Mouse (Mus musculus) monocyte, adult 2 months (primary cell): ENCODE measurements at regions not wholly inside any gene's neighbourhood (a gene's known extent, or its start where the extent isn't known, plus 50 kb on each side); places are given as distances from the start of the nearest gene placed in this dataset.
A peak's percentile ranks its signal among the peaks of the same experiment; 100 is the strongest.

Experiments used
- DNase-seq, 2 experiments: peaks; one replicate each; pipeline ENCODE4 v3.0.0; 2022; ENCODE audit warnings: low spot score in 2 of 2, low read depth in 1 of 2

DNA sequence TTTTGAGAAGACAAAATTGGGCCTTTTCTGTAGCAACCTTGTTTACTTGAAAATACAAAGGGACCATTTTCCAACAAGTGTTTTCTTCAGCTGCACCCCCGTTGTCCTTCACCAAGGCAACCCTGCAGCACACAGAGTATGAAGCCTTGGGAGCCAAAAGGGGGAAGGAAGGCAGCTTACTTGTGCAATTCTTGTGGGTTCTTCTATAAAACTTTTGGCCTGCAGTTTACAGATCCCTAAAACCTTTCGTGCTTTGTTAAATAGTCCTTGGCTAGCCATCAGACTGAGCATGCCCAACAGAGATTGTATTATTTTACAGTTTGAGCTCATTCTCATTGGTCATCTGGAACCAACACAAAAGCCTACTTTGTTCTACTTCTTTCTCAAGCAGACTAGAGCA lies 140.6 kb upstream of the H2al1a start:
- no peak for DNase-seq

- DNase-seq, result no peak
Observed at GRCm38 (mm10) chrX:11170416-11170815, 128.6 kb upstream of the H2al1a start.

GRCm38 (mm10) chrX:11180194-11180816 lies 118.8 kb upstream of the H2al1a start:
- no peak for DNase-seq

- DNase-seq, result no peak
Observed at GRCm38 (mm10) chrX:11181855-11182254, 117.2 kb upstream of the H2al1a start.

GRCm38 (mm10) chrX:11190851-11191250 lies 108.2 kb upstream of the H2al1a start:
- no peak for DNase-seq

DNA sequence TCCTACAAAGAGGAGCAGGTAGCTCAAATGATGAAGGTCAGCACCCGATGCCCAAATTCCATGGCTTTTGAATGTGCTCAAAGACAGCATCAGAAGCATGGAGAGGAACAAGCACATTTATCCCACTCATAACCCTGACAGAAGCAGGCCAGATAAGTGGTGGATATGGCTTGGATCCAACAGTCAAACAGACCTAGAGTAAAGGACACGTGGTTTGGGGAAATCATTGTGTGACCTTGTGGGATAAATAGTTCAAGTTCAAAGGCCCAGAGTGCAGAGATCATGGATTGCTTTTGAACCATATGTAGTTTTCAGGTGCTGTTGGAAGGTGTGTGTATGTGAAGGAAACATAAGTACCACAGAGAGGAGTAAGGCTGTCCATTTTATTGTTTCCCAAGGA lies 94.9 kb upstream of the H2al1a start:
- no peak for DNase-seq

GRCm38 (mm10) chrX:11209895-11210294 lies 89.2 kb upstream of the H2al1a start:
- DNase-seq, result no peak

DNA sequence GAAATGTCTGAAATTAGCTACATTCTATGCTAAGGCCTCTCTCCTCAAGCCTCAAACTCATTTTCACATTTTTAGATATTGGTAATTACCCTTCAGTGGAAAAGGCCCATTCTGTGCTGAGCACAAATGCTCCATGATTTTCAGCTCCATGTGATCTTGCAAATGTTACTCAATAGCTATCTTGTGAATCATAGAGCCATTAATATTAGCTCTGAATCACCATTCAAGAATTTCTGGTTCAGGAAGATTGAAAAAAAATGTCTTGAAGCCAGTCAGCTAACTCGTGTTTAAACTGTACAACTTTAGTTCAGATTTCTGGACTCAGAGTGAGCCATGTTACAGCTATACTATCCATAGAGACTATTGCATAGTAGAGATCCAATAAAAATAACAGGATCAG lies 86.2 kb upstream of the H2al1a start:
- DNase-seq, result no peak

DNA sequence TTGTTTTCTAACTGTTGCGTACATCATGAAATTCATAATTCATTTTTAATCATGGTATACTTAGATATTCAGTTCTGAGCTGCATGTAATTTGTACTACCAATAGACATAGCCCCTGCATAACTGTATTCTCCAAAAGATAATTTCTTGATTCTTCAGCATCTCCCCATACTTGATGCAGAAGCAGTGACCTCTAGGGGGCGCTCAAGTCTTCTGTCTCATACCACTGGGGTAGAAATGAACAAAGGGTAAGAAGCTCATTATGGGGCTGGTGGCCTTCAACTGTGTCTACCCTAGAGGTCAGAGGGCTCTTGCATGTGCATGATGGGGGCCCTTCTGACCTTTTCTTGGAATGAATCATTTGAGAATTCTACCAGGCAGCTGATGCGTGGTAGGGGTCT lies 85.6 kb upstream of the H2al1a start:
- DNase-seq, result no peak

DNA sequence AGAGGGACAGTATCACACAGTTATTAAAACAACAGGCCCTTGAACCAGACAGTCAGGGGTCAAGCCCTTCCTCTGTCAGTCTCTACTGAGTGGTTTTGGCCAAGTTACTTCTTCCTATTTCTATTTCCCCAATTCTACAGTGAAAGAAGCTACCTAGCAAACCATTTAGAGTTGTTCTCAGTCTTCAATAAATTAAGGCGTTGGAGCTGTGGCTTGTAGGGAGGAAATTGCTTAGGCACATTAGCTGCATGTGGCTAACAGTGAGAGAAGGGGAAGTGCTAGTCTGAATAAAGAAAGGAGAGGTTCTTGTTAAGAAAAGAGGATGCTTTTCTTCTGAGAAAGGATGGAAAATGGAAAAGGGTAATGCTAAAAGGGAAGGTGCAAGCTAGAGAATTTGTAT lies 60.0 kb upstream of the H2al1a start:
- peak in 1 of 2 experiments; percentile 2 for DNase-seq

DNA sequence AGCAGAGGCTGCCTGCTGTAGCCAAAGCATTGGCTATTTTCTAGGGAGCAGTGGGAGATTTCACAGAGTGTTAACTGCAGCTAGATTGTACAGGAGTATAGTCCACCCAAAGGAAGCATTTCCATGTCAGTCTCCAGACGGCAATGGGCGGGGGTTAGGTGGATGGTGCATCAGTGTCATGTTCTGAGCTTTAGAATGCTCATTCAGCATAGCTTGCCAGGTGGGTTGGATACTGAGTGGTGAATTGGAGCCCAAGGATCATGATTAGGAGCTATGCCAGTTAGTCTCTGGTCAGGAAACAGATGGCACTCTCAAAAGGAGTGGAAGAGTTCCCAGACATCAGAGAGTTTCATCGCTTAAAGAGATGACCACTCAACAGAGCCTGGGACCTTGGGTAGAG lies 53.5 kb upstream of the H2al1a start:
- DNase-seq, result no peak
